Mouse (Mus musculus): ENCODE measurements at regions not wholly inside any gene's neighbourhood (a gene's known extent, or its start where the extent isn't known, plus 50 kb on each side); places are given as distances from the start of the nearest gene placed in this dataset.
A peak's percentile ranks its signal among the peaks of the same experiment; 100 is the strongest.

GRCm38 (mm10) chr12:99039497-99040322 lies 119.3 kb downstream of the Ttc8 start:
- no peak overlapping the region for H3K9ac ChIP-seq
- no peaks in the 10 kb centered on the region for H3K4me1 ChIP-seq (ENCODE audit: insufficient read depth)
- TF ChIP-seq CTCF (IDR thresholded peaks at IDR 0.05; ENCODE audit: low read depth) = no peak
- ATAC-seq (peak; percentile 28; the same call in 1 of the 2 replicates), DNase-seq (no peak)
- no peaks in the 10 kb centered on the region for H3K9me3 ChIP-seq (ENCODE audit: low read length)
- no peaks in the 10 kb centered on the region for H3K27me3 ChIP-seq (ENCODE audit: insufficient read depth, low read length)
- H3K4me3 ChIP-seq (ENCODE audit: low read depth, low read length) = no peak overlapping the region
- 35% methylated on average over 9 of the region's 9 CpGs for WGBS
- H3K36me3 ChIP-seq (ENCODE audit: insufficient read depth) = no peaks in the 10 kb centered on the region
- no peak overlapping the region for H3K27ac ChIP-seq (ENCODE audit: low read depth, low read length)
- no peak overlapping the region for H3K4me2 ChIP-seq (ENCODE audit: low read depth)

GRCm38 (mm10) chr12:99041606-99042005 lies 121.2 kb downstream of the Ttc8 start:
- Histone ChIP-seq H3K9ac (no peak overlapping the region), H3K36me3 (ENCODE audit: insufficient read depth) (no peaks in the 10 kb centered on the region), H3K4me1 (ENCODE audit: insufficient read depth) (no peaks in the 10 kb centered on the region), H3K9me3 (ENCODE audit: low read length) (no peaks in the 10 kb centered on the region), H3K4me2 (ENCODE audit: low read depth) (no peak overlapping the region), H3K27me3 (ENCODE audit: insufficient read depth, low read length) (no peaks in the 10 kb centered on the region), H3K27ac (ENCODE audit: low read depth, low read length) (no peak overlapping the region), H3K4me3 (ENCODE audit: low read depth, low read length) (no peak overlapping the region)
- TF ChIP-seq CTCF (IDR thresholded peaks at IDR 0.05; ENCODE audit: low read depth) = no peak
- WGBS = 49% methylated on average over 4 of the region's 4 CpGs
- DNase-seq (no peak), ATAC-seq (no peak)

- H3K9me3 ChIP-seq (ENCODE audit: low read length) = no peaks in the 10 kb centered on the region
- peak overlapping the region; percentile 5; the same call in 1 of the 2 replicates for H3K27ac ChIP-seq (ENCODE audit: low read depth, low read length)
- no peaks in the 10 kb centered on the region for H3K36me3 ChIP-seq (ENCODE audit: insufficient read depth)
- DNase-seq (peak; percentile 43), ATAC-seq (peak; percentile 64)
- no peak for TF ChIP-seq CTCF (IDR thresholded peaks at IDR 0.05; ENCODE audit: low read depth)
- H3K4me3 ChIP-seq (ENCODE audit: low read depth, low read length) = no peak overlapping the region
- no peaks in the 10 kb centered on the region for H3K27me3 ChIP-seq (ENCODE audit: insufficient read depth, low read length)
- no peaks in the 10 kb centered on the region for H3K4me1 ChIP-seq (ENCODE audit: insufficient read depth)
- H3K4me2 ChIP-seq (ENCODE audit: low read depth) = 0 out of 2 replicates have a peak overlapping the region, but pooled peaks have one; percentile 3
- WGBS = 57% methylated on average over 16 of the region's 16 CpGs
- H3K9ac ChIP-seq = no peak overlapping the region
Measured at GRCm38 (mm10) chr12:99042918-99043862, 122.8 kb downstream of the Ttc8 start.

GRCm38 (mm10) chr12:99044477-99044876 lies 124.1 kb downstream of the Ttc8 start:
- Histone ChIP-seq H3K27ac (ENCODE audit: low read depth, low read length) (no peak overlapping the region), H3K9ac (no peak overlapping the region), H3K9me3 (ENCODE audit: low read length) (no peaks in the 10 kb centered on the region), H3K4me3 (ENCODE audit: low read depth, low read length) (no peak overlapping the region), H3K4me1 (ENCODE audit: insufficient read depth) (no peaks in the 10 kb centered on the region), H3K4me2 (ENCODE audit: low read depth) (no peak overlapping the region), H3K36me3 (ENCODE audit: insufficient read depth) (no peaks in the 10 kb centered on the region), H3K27me3 (ENCODE audit: insufficient read depth, low read length) (no peaks in the 10 kb centered on the region)
- TF ChIP-seq CTCF (IDR thresholded peaks at IDR 0.05; ENCODE audit: low read depth) = no peak
- ATAC-seq (no peak), DNase-seq (no peak)
- WGBS = 72% methylated on average over 5 of the region's 5 CpGs

GRCm38 (mm10) chr12:99050426-99050825 lies 130.1 kb downstream of the Ttc8 start:
- Histone ChIP-seq H3K4me2 (ENCODE audit: low read depth) (no peak overlapping the region), H3K36me3 (ENCODE audit: insufficient read depth) (no peaks in the 10 kb centered on the region), H3K4me1 (ENCODE audit: insufficient read depth) (no peaks in the 10 kb centered on the region), H3K27me3 (ENCODE audit: insufficient read depth, low read length) (no peaks in the 10 kb centered on the region), H3K4me3 (ENCODE audit: low read depth, low read length) (no peak overlapping the region), H3K9ac (no peak overlapping the region), H3K9me3 (ENCODE audit: low read length) (no peaks in the 10 kb centered on the region), H3K27ac (ENCODE audit: low read depth, low read length) (no peak overlapping the region)
- no peak for ATAC-seq
- DNase-seq = no peak
- WGBS = 79% methylated on average over 2 of the region's 2 CpGs
- TF ChIP-seq CTCF (IDR thresholded peaks at IDR 0.05; ENCODE audit: low read depth) = no peak

- H3K4me3 ChIP-seq (ENCODE audit: low read depth, low read length) = no peak overlapping the region
- H3K9ac ChIP-seq = no peak overlapping the region
- no peaks in the 10 kb centered on the region for H3K4me1 ChIP-seq (ENCODE audit: insufficient read depth)
- DNase-seq = no peak
- H3K27me3 ChIP-seq (ENCODE audit: insufficient read depth, low read length) = no peaks in the 10 kb centered on the region
- no peaks in the 10 kb centered on the region for H3K36me3 ChIP-seq (ENCODE audit: insufficient read depth)
- no peaks in the 10 kb centered on the region for H3K9me3 ChIP-seq (ENCODE audit: low read length)
- H3K4me2 ChIP-seq (ENCODE audit: low read depth) = no peak overlapping the region
- ATAC-seq = no peak
- 87% methylated on average over 7 of the region's 7 CpGs for WGBS
- H3K27ac ChIP-seq (ENCODE audit: low read depth, low read length) = no peak overlapping the region
- no peak for TF ChIP-seq CTCF (IDR thresholded peaks at IDR 0.05; ENCODE audit: low read depth)
Measured at GRCm38 (mm10) chr12:99052599-99052998, 132.2 kb downstream of the Ttc8 start.

GRCm38 (mm10) chr12:99057521-99057920 lies 137.1 kb downstream of the Ttc8 start:
- ATAC-seq = no peak
- no peaks in the 10 kb centered on the region for H3K36me3 ChIP-seq (ENCODE audit: insufficient read depth)
- no peaks in the 10 kb centered on the region for H3K9me3 ChIP-seq (ENCODE audit: low read length)
- no peak for TF ChIP-seq CTCF (IDR thresholded peaks at IDR 0.05; ENCODE audit: low read depth)
- H3K27ac ChIP-seq (ENCODE audit: low read depth, low read length) = no peak overlapping the region
- WGBS = 97% methylated on average over 2 of the region's 2 CpGs
- H3K4me3 ChIP-seq (ENCODE audit: low read depth, low read length) = no peak overlapping the region
- no peak overlapping the region for H3K4me2 ChIP-seq (ENCODE audit: low read depth)
- H3K27me3 ChIP-seq (ENCODE audit: insufficient read depth, low read length) = no peaks in the 10 kb centered on the region
- no peak overlapping the region for H3K9ac ChIP-seq
- no peak for DNase-seq
- H3K4me1 ChIP-seq (ENCODE audit: insufficient read depth) = no peaks in the 10 kb centered on the region
